Mouse (Mus musculus) bone marrow macrophage, adult 2 months (primary cell): ENCODE data around the gene Cyp17a1. TPM values are rescaled to one million over a fixed set of nuclear protein-coding genes. Genes with fewer than 3 reads are reported as not detected.

Experiments
- H3K27ac ChIP-seq: 2 replicates; pipeline ENCODE4 v1.5.1; 2012; ENCODE audit warnings: low read depth, low read length; ENCODE audit not compliant: insufficient read depth
- H3K4me1 ChIP-seq: 2 replicates; pipeline ENCODE4 v1.6.1; 2012; ENCODE audit warnings: low read length; ENCODE audit not compliant: control insufficient read depth, insufficient read depth
- H3K4me3 ChIP-seq: 2 replicates; pipeline ENCODE4 v1.5.1; 2012; ENCODE audit warnings: mild to moderate bottlenecking, low read length, moderate library complexity; ENCODE audit not compliant: insufficient read depth
- CTCF ChIP-seq: IDR thresholded peaks from 2 replicates; pipeline ENCODE4 v1.5.1; 2012; ENCODE audit warnings: low read depth, mild to moderate bottlenecking, low read length, moderate library complexity
- POLR2A ChIP-seq: IDR thresholded peaks from 2 replicates; pipeline ENCODE4 v1.6.1; 2012; ENCODE audit warnings: mild to moderate bottlenecking, low read depth, low read length, borderline replicate concordance
- polyA plus RNA-seq: library from polyadenylated mRNA; stranded (reverse); fragments of >200 nt; gene quantifications from 2 replicates; pipeline ENCODE4 v1.2.4, GENCODE M21; 2012; ENCODE audit not compliant: missing spikeins, insufficient read depth, insufficient read length

The Cyp17a1 gene
- polyA plus RNA-seq, 1 experiment: not detected

- TF ChIP-seq CTCF (no peak), POLR2A (no peak)
- Histone ChIP-seq H3K4me3 (0 out of 2 replicates have a peak overlapping the region, but pooled peaks have one; percentile 18), H3K27ac (peak overlapping the region; percentile 80), H3K4me1 (peaks cover 26% of the 10 kb centered on the region)
Observed at GRCm38 (mm10) chr19:46699011-46699481, 26.1 kb upstream of the Cyp17a1 start.

- H3K27ac ChIP-seq: peak overlapping the region; percentile 62
- peak overlapping the region; percentile 27 for H3K4me3 ChIP-seq
- H3K4me1 ChIP-seq: peaks cover 26% of the 10 kb centered on the region
- TF ChIP-seq CTCF (no peak), POLR2A (no peak)
Observed at GRCm38 (mm10) chr19:46697840-46698517, 25.0 kb upstream of the Cyp17a1 start.

- Histone ChIP-seq H3K27ac (no peak overlapping the region), H3K4me3 (no peak overlapping the region), H3K4me1 (peaks cover 26% of the 10 kb centered on the region)
- no peak for TF ChIP-seq POLR2A
Observed at GRCm38 (mm10) chr19:46696943-46697342, 24.0 kb upstream of the Cyp17a1 start.

- Histone ChIP-seq H3K27ac (no peak overlapping the region), H3K4me1 (peaks cover 26% of the 10 kb centered on the region), H3K4me3 (no peak overlapping the region)
- no peak for TF ChIP-seq CTCF
- no peak for TF ChIP-seq POLR2A
Observed at GRCm38 (mm10) chr19:46696482-46696881, 23.5 kb upstream of the Cyp17a1 start.

- H3K27ac ChIP-seq: no peak overlapping the region
- peaks cover 23% of the 10 kb centered on the region for H3K4me1 ChIP-seq
- TF ChIP-seq CTCF: no peak
- no peak for TF ChIP-seq POLR2A
- H3K4me3 ChIP-seq: no peak overlapping the region
Observed at GRCm38 (mm10) chr19:46693146-46693545, 20.2 kb upstream of the Cyp17a1 start.

- Histone ChIP-seq H3K4me3 (no peak overlapping the region), H3K4me1 (peaks cover 8% of the 10 kb centered on the region), H3K27ac (no peak overlapping the region)
- TF ChIP-seq CTCF (no peak), POLR2A (no peak)
Observed at GRCm38 (mm10) chr19:46691078-46691477, 18.1 kb upstream of the Cyp17a1 start.

GRCm38 (mm10) chr19:46690387-46690786 is 17.4 kb upstream of the Cyp17a1 start:
- Histone ChIP-seq H3K4me1 (peaks cover 8% of the 10 kb centered on the region), H3K27ac (no peak overlapping the region), H3K4me3 (peak overlapping the region; percentile 94)
- TF ChIP-seq POLR2A (no peak), CTCF (no peak)

GRCm38 (mm10) chr19:46689460-46690372 is 16.7 kb upstream of the Cyp17a1 start, which contains the start of gene Borcs7:
Gene Borcs7 (plus strand): TSS chr19:46689906.
- TF ChIP-seq CTCF: no peak
- TF ChIP-seq POLR2A: no peak
- H3K4me1 ChIP-seq: peaks cover 8% of the 10 kb centered on the region
- peak within 1 kb of the TSS; percentile 56; the same call in 1 of the 2 replicates for H3K27ac ChIP-seq
- peak within 1 kb of the TSS; percentile 94 for H3K4me3 ChIP-seq

- H3K27ac ChIP-seq: no peak overlapping the region
- H3K4me1 ChIP-seq: no peaks in the 10 kb centered on the region
- TF ChIP-seq CTCF (no peak), POLR2A (no peak)
- no peak overlapping the region for H3K4me3 ChIP-seq
Observed at GRCm38 (mm10) chr19:46679720-46680383, 6.9 kb upstream of the Cyp17a1 start.

GRCm38 (mm10) chr19:46675641-46676040 is 2.7 kb upstream of the Cyp17a1 start:
- TF ChIP-seq POLR2A: no peak
- no peak for TF ChIP-seq CTCF
- Histone ChIP-seq H3K4me1 (no peaks in the 10 kb centered on the region), H3K27ac (no peak overlapping the region), H3K4me3 (no peak overlapping the region)
